Mouse (Mus musculus): ENCODE data around the gene Olfr1102.

Gene Olfr1102

GRCm38 (mm10) chr2:86998098-86998497, at the start of gene Olfr1102:
Olfr1102 (plus strand) TSS chr2:86998398.
- DNase-seq (ENCODE audit: low spot score in 2 of 2): no peak

GRCm38 (mm10) chr2:86960593-86960992, 37.6 kb upstream of the Olfr1102 start, which contains the start of gene Olfr1099:
Olfr1099 (minus strand) TSS chr2:86960693.
- DNase-seq (ENCODE audit: low spot score in 2 of 2): no peak

DNA sequence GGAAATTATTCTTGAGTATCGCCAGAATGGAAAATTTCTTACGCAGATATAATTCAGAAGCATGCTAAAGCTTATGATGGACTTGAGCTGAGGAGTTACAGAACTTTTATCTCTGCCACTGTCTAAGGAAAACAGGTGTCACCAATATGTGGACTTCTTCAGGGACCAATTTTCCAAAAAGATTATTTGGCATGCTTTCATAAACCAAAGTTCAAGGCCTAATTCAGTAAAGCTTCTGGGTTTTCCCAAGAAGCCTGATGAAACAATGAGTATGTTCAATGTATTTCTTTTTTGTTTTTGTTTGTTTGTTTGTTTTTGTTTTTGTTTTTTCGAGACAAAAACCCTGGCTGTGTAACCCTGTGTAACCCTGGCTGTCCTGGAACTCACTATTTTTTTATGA, 18.3 kb upstream of the Olfr1102 start, which contains the start of gene Olfr1100:
Olfr1100 (minus strand) TSS at position 101 of the 400 bp plus-strand sequence.
- DNase-seq (ENCODE audit: low spot score in 2 of 2): no peak

DNA sequence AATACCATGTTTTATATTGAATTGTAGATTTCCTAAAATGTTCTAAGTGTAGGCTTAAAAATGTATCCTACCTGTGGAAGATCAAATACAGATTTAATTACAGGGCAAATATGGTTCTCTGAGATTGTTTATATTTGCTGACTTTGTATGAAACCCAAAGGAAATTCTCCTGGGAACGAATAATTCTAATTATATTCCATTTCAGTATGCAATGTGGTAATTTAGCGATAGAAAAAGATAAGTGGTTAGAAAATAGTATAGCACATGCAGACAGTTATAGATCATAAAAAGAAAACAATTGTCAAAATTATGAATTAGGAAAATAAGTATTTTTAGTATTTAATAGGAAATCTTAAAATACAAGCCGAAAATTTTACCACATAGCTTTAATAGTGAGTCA, 7.1 kb upstream of the Olfr1102 start, which contains the start of gene Olfr1101:
Olfr1101 (minus strand) TSS at position 101 of the 400 bp plus-strand sequence.
- DNase-seq (ENCODE audit: low spot score in 2 of 2): no peak

DNA sequence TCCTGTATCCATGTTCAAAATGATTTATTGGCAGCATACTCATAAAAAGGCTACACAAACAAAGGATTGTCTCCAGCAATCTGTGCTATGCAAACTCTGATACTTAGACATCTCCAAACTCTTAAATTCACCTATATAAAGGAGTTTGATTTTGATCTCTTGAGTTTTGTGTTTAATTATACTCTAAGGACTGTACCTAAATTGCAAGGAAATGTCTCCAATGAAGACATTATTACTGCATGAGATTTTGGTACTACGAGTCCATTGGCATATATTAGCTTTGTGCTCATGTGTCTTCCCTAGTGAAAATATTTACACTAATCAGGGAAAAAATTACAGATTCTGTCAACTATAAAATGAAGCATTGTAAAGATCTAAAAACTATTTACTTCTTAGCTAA, 28.8 kb downstream of the Olfr1102 start, which contains the start of gene Olfr1104:
Olfr1104 (minus strand) TSS at position 101 of the 400 bp plus-strand sequence.
- DNase-seq (ENCODE audit: low spot score in 2 of 2): no peak

- DNase-seq (ENCODE audit: low spot score in 2 of 2): no peak
Observed at GRCm38 (mm10) chr2:87036431-87036830, 38.2 kb downstream of the Olfr1102 start, which contains the start of gene Olfr1105. Olfr1105 (minus strand) TSS chr2:87036531.

DNA sequence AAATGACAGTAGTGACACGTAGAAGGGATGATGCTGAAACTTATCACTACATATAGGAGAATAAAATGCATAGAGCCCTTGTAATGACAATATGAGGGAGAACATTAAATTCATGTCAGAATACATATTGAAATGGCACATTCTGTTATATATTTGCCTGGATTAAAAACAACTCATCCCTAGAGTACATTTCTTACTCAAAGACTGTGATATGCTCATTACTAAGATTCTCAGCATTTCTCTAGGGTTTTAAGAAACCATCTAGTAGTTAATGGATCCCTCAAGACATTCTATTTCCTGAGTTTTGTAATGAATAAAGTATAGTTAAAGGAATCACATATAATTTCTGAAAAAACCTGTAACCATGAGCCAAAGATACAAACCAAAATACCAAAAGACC, 54.0 kb downstream of the Olfr1102 start, which contains the start of gene Olfr1106:
Olfr1106 (minus strand) TSS at position 101 of the 400 bp plus-strand sequence.
- no peak for DNase-seq (ENCODE audit: low spot score in 2 of 2)
